Mouse (Mus musculus) T-helper 17 cell (primary cell): ENCODE data around the gene Bcl9l.

Experiments used
- in situ Hi-C, 2 experiments: fragments of 300-600 bp; cut with MboI, MseI; formaldehyde crosslinking; loops; 1 replicate in 1 of 2; 2 replicates in 1 of 2; pipeline ENCODE4 v1.15.1; 2025; ENCODE audit warnings: high pct_unique_total_duplicates in 2 of 2

Gene Bcl9l

DNA sequence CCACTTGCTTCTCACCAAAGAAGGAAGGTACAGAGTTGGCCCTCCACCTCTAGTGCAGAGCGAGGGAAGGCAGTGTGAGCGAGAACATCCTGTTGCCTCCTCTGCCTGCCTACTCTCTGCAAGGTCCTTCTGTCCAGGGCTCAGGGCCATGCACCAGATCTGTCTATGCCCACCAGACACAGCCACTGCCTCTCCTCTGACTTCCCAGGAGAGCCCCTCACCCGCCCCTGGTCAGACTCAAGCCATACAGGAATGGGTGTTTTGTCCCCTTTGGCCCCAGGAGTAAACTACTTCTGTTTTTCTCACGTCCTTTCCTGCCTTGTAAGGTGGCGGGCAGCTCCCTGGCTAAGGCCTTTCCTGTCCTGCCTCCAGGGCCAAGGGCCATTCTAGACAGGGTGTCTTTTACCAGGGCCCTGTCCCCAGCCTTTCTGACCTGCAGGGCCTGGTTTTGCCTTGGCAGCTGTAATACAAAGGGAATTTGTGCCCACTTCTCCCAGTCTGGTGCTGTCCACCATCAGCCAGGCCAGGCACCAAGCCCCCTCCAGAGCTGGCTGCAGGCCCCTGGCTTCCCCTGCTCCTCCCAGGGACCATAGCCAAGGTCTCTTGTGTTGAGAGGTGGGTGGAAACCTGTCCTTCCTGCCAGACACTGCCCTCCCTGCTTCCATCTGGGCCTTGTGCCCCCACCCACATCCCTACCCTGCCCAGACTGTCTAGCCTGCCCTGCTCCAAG is 28.4 kb downstream of the Bcl9l start:
- in situ Hi-C loops, result loop anchor here (5.0 to 10.0 kb wide), 2 partner anchors 94 to 96 kb away; partner anchors contain the start of gene Ddx6 (in 1 of the 2)

DNA sequence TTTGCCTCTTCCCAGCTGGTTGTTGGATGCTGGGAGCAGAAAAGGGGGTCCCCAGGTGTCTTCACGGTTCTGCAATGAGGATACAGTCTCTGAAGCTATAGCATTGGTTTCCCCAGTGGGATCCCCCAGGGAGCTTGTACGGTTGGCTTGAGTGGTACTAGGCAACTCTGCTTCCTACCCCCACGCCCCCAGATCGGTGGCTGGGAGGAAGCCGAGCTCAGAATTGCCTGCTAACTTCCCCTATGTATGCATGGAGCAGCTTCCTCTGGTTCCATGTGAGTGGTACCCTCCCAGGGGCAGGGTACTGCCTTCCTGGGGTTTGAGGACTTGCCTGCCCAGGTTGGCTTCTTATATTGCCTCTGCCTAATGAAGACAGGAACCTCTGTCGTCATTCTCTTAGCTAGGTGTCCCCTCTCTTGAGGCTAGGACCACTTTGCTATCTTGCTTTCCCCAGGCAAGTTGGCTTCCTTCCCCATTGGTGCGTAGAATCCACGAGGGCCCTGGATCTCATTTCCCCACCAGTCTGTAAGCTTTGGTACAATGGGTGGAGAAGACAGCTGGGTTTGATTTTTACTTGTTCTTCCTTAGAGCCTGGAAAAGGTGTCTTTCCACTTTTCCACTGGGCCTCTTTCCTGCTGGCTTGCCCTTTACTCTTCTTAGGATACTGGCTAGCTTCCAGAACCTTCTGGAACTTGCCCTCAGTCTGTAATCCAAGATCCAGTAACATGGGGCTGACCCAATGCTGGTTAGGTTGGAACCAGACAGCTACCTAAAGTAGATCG is 29.5 kb downstream of the Bcl9l start:
- in situ Hi-C loops, result loop anchor here (5.0 to 10.0 kb wide), 2 partner anchors 93 to 95 kb away; partner anchors contain the start of gene Ddx6 (in 1 of the 2)

DNA sequence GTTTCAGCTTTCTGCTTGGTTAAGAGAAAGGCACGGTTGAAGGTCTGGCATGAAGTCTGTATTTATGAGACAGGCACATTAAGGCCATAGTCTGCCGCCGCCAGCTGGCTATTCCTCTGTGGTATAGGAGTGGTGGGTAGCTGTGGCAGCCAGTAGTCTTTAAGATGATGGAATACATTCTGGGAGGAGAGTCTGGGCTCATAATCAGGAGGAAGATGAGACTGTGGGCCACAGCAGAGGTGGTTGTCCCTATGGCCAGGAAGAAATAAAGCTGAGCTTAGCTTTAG is 30.0 kb downstream of the Bcl9l start:
- in situ Hi-C loops, result loop anchor here (5.0 to 10.0 kb wide), 2 partner anchors 92 to 95 kb away; partner anchors contain the start of gene Ddx6 (in 1 of the 2)

DNA sequence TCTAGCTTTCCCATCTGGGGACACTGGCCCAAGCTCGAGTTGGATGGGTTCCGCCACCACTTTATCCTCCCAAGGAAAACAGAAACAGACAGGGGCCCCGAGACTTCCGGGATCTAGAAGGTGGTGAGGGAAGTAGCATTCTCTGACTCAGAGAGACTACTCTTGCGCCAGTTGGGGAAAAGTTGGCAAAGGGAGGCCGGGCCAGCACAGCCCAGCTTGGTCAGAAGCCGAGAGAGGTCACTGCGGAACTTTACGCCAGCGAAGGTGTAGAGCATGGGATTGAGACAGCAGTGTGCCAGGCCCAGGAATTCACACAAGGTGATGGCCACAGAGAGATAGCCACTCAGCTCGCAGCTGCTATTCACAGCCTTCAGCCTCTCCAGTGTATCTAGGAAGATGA is 30.5 kb downstream of the Bcl9l start:
- in situ Hi-C loops, result loop anchor here (5.0 to 10.0 kb wide), 2 partner anchors 92 to 94 kb away; partner anchors contain the start of gene Ddx6 (in 1 of the 2)

DNA sequence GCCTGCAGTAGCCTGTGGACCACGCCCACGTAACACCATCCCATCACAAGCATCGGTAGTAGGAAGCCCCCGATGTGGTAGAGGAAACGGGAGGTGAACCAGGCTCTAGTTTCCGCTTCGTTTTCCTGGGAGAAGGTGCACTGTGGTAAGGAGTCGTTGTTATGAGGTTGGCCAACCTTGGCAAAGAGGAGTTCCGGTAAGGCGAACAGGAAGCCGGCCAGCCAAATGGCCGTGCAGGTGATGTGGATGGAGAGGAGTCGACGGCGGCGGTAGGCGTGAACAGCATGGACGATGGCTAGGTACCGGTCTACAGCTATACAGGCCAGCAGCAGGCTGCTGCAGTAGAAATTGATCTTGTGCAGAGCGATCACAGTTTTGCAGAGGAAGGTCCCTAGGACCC is 31.0 kb downstream of the Bcl9l start:
- in situ Hi-C loops, result loop anchor here (5.0 to 10.0 kb wide), 2 partner anchors 91 to 94 kb away; partner anchors contain the start of gene Ddx6 (in 1 of the 2)

DNA sequence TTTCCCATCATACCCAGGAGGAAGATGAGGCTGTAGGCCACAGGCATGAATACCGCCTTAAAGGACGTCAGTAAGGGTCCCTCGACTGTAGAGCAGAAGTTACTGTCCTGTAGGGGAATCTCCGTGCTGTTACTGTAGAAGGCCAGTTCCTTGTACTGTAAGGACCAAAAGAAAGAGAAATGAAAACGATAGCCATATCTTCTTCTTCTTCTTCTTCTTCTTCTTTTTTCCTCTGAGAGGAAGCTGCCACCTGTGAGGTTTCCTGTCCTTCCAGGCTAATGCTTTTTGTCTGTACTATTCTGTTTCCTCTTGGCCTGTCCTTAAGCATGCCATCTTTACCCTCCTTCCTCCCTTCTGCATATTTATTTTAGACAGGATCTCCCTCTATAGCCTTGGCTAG is 31.5 kb downstream of the Bcl9l start:
- in situ Hi-C loops, result loop anchor here (5.0 to 10.0 kb wide), 2 partner anchors 91 to 93 kb away; partner anchors contain the start of gene Ddx6 (in 1 of the 2)

DNA sequence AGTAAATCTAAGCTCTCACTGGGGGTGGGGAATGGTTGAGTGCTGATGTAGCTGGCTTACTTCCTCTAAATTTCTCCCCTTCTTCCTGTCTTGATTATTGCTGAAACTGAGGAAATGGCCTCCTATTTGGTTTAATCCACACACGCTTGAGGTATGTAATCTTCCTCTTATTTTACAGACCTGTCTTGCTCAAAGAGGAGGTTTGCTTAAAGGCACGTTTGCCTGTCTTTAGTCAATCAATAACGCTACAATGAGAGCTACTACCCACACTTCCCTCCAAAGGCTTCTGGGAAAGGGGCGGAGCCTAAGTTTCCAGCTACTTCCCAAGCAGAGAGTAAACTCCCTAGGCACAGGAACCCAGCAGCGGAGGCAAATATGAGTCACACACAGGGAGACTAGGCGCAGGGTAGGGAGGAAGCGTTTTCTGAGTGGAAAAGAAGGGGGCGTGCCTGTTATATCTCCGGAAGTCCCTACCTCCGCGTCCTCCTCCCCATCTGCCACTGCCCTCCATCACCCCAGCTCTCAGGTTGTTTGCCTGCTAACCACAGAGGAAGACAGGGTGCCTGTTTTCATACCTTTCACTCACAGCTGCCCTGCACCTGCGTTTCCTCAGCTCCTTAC is 32.6 kb downstream of the Bcl9l start:
- in situ Hi-C loops, result loop anchor here in 1 of 2 experiments (10.0 kb wide), 1 partner anchor 90 kb away; the partner anchor contains the start of gene Ddx6

DNA sequence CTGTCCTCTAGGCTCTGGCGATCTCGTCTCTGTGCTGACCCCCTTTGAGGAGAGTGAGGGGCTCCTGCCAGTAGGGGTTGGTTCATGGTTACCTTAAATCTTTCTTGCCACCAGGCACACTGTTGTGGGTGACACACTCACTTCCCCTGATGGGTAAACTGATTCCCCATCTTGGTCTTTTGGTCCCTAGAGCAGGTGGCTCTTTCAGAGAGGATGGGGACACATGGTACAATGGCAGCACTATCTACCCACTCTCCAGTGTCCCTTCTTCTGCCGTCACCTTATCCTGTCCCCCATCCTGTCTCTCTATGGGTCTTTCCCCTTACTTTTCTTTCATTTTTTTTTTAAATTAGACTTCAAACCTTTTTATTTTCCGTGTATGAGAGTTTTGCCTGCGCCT is 33.3 kb downstream of the Bcl9l start:
- in situ Hi-C loops, result loop anchor here in 1 of 2 experiments (10.0 kb wide), 1 partner anchor 89 kb away; the partner anchor contains the start of gene Ddx6

DNA sequence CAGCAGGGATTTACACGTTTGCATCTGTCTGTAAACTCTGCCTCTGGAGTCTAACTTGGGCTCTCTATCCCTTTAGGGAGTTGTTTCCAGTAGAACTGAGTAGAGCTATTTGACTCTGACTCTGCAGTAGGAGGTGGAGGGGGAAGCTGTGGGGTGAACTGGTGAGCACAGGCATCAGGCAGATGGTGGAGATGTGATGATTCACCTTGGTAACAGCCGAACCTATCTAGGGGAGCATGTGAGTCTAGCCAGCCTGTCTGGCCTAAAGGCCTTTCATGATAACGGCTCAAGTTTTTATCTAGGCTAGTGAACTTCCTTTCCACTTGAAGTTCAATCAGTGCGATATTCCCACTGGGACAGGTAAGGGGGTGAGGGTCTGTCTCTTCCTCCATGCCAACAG is 34.7 kb downstream of the Bcl9l start:
- in situ Hi-C loops, result loop anchor here in 1 of 2 experiments (10.0 kb wide), 1 partner anchor 87 kb away; the partner anchor contains the start of gene Ddx6

DNA sequence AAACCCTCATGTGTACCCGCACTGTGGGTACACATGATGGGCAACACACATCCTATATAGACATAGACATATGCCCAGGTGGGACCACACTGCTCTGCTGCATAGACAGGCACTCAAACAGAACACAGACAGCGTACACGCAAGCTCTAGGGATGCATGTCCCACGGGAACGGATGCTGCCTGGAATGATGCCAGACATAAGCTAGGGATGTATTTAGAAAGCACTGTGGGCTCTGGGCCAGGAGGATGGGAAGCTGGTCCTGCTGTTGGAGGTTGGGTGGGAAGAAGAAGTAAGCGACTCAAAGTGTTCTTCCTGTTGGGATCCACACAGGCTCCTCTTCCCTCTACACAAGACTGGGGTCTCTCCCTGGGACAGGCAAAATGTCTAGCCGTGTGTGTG is 35.4 kb downstream of the Bcl9l start:
- in situ Hi-C loops, result loop anchor here in 1 of 2 experiments (10.0 kb wide), 1 partner anchor 87 kb away; the partner anchor contains the start of gene Ddx6

DNA sequence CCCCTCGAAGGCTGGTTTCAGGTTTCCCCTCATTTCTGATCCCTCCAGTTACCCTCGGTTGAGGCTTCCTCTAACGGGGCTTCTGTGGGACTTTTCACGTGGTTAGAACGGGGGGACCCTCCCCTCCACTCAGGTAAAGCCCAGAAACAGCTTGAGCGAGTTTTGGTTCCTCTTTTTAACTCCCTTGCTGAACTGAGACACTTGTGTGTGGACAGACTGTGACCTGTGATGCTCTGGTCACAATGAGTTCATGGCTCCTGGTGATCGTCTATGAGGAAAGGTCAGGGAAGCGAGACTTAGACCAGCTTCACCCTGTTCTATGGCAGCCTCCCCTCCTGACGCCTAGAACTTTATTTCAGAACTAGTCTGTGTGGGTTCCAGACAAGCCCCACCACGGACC is 39.3 kb downstream of the Bcl9l start:
- in situ Hi-C loops, result no loop called here

DNA sequence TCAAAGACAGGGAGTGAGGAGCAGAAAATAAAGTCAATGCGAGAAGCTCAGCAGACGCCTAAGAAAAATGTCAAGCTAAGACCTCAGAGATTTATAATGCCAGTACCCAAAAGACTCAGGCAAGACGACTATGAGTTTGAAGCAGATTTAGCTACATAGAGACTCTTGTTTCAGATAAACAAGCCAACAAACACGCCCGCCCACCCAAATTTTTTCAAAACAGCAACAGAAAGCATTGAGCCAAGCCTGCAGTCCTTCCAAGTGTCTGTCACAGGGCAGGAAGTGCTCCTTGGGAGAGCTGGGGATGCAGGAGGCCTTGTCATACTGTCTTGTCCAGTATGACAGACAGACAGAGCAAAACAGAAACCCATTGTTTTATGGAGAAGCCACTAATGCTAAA is 41.1 kb downstream of the Bcl9l start:
- in situ Hi-C loops, result no loop called here

DNA sequence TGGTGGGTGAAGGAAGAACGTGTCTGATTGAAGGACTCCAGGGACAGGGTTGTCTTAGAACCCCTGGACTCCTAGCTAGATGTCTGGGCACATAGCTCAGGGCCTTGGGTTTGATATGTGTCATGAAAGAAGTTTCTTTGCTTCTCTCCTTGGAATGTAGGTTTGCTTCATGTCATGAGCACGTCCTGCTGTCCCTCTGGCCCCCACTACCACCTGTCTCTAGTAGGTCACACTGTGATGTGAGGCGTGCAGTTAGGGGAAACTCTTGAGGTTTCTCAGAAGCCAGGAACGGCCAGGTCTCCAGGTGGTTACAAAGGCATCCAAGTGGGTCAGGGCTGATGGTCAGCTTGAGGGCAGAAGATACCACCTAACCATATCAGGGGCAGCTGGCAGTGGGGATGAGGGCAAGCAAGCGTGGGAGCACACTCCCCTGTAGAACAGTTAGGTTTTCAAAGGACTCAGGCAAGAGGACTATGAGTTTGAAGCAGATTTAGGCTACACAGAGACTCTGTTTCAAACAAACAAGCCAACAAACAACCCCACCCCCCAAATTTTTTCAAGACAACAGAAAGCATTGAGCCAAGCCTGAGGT is 41.7 kb downstream of the Bcl9l start:
- in situ Hi-C loops, result no loop called here

DNA sequence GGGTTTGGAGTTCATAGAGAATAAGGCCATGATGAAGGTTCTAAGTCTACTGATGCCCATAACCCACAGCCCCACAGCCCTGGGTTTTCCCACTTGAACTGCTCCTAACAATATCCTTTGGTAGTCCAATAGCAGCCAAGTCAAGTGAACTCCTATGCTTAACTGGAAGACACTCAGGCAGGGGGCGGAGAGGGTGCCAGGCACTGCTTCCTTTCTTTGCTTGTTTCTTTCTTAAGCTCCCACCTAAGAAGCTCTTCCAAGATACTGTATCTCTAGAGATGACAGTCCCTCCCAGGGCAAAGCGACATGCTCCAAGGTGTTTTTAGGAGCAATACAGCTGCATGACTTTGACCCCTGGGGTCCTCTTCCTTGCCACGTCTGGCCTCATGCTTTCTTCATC is 42.4 kb downstream of the Bcl9l start:
- in situ Hi-C loops, result no loop called here

DNA sequence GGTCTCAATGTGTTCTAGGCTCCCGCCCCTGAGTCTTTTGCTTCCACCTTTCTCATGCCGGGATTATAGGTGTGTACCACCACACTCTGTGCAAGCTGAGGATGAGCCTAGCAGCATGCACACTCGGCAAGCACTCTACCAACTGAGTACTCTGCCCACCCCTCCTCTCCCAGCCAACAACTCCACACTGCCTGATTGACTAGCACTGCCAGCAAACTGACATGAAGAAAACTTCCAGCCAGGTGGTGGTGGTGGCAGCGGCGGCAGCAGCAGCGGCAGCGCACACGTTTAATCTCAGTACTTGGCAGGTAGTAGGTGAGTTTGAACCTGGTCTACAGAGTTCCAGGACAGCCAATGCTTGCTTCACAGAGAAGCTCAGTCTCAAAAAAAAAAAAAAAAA is 43.0 kb downstream of the Bcl9l start:
- in situ Hi-C loops, result no loop called here

DNA sequence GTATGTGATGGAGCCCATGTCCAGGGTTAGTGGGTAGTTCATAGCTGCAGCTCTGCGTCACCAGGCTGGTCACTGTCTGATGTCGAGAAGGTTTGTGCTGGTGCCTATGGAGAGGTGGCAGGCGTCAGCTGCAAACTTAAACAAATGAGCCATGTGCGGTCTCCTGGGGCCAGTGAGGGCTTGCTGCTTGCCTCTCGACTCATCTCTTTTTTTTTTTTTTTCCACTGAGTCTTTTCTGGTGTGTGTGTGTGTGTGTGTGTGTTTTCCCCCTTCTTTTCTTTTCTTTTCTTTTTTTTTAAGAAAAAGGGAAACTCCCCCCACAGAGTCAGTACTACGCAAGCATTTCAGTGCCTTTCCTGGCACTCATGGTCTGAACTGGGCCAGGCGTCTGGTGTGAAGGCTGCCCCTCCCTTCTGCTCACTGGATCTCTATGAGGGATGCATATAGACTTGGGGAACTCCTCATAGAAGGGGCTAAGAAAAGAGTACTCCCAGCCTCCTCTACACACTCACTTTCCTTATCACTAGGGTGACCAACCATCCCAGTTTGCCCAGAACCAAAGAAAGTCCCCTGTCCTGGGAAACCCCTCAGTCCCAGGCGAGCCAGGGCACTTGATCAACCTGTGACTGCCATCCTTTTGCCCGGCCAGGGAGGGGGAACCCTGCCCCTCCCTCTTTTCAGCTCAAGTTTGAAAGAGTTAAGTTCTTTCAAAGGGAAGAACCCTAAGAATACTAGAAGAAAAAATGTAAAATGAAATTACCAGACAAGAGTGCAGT is 43.9 kb downstream of the Bcl9l start:
- in situ Hi-C loops, result no loop called here

DNA sequence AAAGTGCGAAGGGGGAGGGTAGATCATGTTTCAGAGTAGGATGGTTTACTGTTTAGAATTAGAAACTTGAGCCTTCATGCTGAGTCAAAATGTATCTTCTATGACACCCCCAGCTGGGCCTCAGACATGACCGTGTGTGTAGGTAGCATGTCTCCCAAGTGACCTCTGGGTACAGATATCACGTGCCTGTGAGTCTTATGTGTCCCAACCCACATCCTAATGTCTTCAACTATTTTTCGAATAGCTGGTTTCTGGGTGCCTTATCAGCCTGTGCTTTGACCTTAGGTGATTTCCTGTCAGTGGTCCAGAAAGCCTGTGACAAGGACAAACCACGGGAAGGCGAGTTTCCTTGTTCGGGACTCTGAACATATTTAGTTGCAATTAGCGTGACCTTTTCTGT is 45.7 kb downstream of the Bcl9l start:
- in situ Hi-C loops, result no loop called here

DNA sequence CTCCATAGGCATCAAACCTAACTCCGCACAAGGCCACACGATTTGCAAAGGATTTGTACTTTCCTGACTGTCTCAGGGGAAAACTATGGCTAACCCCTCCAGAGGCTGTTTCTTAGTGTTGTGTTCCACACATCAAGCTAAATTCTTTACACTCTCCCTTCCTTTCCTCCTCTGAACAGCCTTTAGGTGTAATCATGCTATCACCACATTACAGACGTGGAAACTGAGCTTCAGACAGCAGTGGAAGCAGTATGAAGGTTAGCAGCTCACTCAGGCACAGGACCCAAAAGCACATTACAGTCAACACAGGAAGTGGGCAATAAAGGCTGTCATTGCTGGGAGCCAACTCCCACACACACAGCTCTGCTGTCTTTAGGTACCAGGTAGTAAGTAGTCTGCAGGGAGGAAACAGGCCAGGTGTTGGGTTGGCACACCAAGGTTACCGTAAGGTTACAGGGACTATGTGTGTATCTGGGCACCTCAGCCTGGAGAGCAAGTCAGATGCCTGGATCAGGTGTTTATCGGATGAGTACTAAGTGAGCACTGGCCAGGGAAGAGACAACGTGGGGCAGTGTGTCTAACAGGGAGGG is 50.5 kb downstream of the Bcl9l start:
- in situ Hi-C loops, result no loop called here

DNA sequence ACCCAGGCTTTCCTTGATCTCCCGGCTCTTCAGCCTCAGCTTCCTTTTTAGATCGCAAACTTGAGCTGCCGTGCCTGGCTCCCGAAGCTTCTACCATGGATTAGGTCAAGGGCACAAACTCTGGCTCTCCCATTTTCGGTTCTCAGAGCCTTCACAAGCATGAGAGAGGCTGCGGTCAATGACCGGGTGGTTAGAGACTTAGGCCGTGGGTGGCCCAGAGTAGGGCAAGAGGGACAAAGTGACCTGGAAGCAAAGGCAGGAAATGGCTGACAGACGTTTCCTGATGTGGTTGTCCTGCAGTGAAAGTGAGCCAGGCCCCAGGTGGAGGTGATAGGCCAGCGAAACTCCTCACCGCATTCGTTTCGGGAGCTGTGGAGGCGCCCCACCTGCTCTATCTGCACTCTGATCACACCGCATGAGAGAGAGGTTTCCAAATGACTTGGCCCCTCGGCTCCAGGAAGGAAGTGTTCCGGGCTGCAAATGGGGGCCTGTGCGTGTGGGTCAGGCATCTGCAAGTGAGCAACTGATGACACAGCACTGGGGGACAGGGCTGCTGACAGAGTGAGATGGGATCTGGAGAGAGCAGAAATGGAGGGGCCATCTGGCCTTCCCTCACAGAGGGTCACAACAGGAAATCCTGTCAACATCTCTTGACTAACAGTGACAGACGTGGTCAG is 55.1 kb downstream of the Bcl9l start:
- in situ Hi-C loops, result no loop called here
